Mouse (Mus musculus): ENCODE measurements around the gene Cabs1.

DNA sequence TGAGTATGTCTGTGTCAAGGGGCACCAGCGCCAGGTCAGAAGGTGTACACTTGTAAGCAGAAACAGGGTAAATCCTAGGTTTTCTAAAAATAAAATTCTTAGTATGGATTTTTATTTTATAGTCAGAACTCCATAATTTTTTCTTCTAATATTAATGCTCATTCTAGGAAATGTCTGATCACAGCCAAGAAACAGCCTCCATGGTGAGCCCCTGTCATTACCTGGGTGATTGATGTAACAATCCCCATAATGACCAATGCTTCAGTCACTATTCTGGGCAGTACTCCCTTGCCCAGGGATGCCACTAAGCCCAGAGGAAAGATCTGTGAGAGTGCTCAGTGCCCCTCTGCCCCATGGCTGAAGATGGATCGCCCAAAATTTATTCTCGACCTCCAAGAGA, at the start of gene Cabs1:
- TF ChIP-seq CTCF (IDR thresholded peaks at IDR 0.05; ENCODE audit: control insufficient read depth, insufficient read depth, insufficient read length): no peak
- no peak for TF ChIP-seq USF1 (IDR thresholded peaks at IDR 0.05; ENCODE audit: low read depth)
- TF ChIP-seq FOSL1 (IDR thresholded peaks at IDR 0.05; ENCODE audit: insufficient read depth, low read length, poor library complexity, severe bottlenecking): no peak
- no peak for TF ChIP-seq MAX (IDR thresholded peaks at IDR 0.05)
- TF ChIP-seq MYOD1 (IDR thresholded peaks at IDR 0.05; ENCODE audit: control insufficient read depth, insufficient read length, low read depth): no peak
- TF ChIP-seq CEBPB (IDR thresholded peaks at IDR 0.05; ENCODE audit: low read depth): no peak
